Mouse (Mus musculus) embryonic facial prominence, embryonic 10.5 days (tissue): ENCODE results near the gene Nrxn2. TPM values are rescaled to one million over a fixed set of nuclear protein-coding genes. Genes with fewer than 3 reads are reported as not detected.

ENCODE experiments used
- microRNA-seq: library from miRNA; unstranded; fragments of <30 nt; microRNA quantifications from one replicate; pipeline ENCODE4, GENCODE M21; 2017
- polyA plus RNA-seq: library from polyadenylated mRNA; unstranded; fragments of >200 nt; fragmentation: Nextera tagmentation; extraction: Ambion mirVana; gene quantifications from 2 replicates; pipeline ENCODE4 v1.2.1, GENCODE M21; 2016

Nrxn2 gene
- polyA plus RNA-seq, 1 experiment from 2014 or later, result 1.9 TPM

Small RNAs within 50 kb of the gene (microRNA-seq; reads per million reads assigned to microRNA genes)
- not detected for gene Gm26460

Other genes starting within 250 kb of the Nrxn2 start
- gene Majin, start 234.3 kb upstream of the Nrxn2 start, polyA plus RNA-seq, result not detected in 2 replicates
- gene Gpha2, start 192.4 kb upstream of the Nrxn2 start, polyA plus RNA-seq, result 0.98 and 1.3 TPM in 2 replicates
- 25.5 and 26.3 TPM in 2 replicates for gene Ppp2r5b, start 182.9 kb upstream of the Nrxn2 start, polyA plus RNA-seq
- gene Atg2a, start 177.1 kb upstream of the Nrxn2 start, polyA plus RNA-seq, result 12.5 and 13.6 TPM in 2 replicates
- 81.8 and 83.5 TPM in 2 replicates for gene Ehd1, start 142.0 kb upstream of the Nrxn2 start, polyA plus RNA-seq
- gene Cdc42bpg, start 112.3 kb upstream of the Nrxn2 start, polyA plus RNA-seq, result 0.12 and 0.39 TPM in 2 replicates
- 122 and 130 TPM in 2 replicates for gene Men1, start 83.8 kb upstream of the Nrxn2 start, polyA plus RNA-seq
- 11.0 and 14.0 TPM in 2 replicates for gene Map4k2, start 77.6 kb upstream of the Nrxn2 start, polyA plus RNA-seq
- 185 and 205 TPM in 2 replicates for gene Sf1, start 55.0 kb upstream of the Nrxn2 start, polyA plus RNA-seq
- 1.1 and 2.2 TPM in 2 replicates for gene Pygm, start 34.3 kb upstream of the Nrxn2 start, polyA plus RNA-seq
- 14.2 and 18.6 TPM in 2 replicates for gene Rasgrp2, start 19.4 kb upstream of the Nrxn2 start, polyA plus RNA-seq
- gene Slc22a12, start 124.3 kb downstream of the Nrxn2 start, polyA plus RNA-seq, result not detected in 2 replicates